Mouse (Mus musculus): ENCODE measurements around the gene Gm20458.

DNA sequence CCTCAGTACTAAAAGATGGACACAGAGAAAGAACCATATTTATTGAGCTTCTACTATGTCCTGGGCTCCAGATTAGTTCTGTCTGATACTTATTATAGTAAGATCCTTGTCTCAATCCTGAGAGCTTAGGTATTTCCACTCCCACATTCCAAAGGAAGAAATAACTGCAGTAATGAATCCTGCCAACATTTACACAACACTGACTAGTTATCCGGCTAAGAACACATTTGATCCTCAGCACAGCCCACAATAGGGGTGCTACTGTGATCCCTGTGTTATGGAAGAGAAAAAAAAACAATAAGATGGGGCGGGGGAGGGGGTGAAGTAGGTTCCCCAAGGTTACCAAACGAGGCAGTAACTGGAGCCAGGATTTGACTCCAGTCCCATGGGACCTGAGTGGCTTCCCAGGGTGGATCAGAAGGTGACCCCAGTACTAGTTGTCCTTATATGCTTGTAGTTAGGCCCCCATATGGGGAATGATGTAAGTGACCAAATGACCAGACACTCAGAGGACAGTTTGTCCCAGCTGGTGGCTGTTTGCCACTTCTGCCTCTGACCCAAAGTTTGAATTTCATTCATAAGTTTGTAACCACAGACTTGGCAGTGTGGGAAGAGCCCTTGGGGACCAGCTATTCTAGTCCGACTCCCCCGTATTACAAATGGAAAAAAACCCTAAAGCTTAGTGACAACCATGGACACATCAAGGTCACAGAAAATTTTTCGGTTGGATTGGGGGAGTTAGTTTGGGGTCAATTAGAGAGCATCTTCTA lies 5.2 kb upstream of the Gm20458 start:
- TF ChIP-seq MYOD1 (IDR thresholded peaks at IDR 0.05; ENCODE audit: control insufficient read depth in 1 of 3, insufficient read length in 2 of 3, low read depth in 2 of 3) (no peak), TCF3 (IDR thresholded peaks at IDR 0.05; ENCODE audit: insufficient read length, low read depth) (no peak), POLR2A (IDR thresholded peaks at IDR 0.05; ENCODE audit: insufficient read length, low read depth) (no peak), USF1 (IDR thresholded peaks at IDR 0.05; ENCODE audit: low read depth) (no peak), E2F4 (IDR thresholded peaks at IDR 0.05; ENCODE audit: insufficient read depth) (no peak), POLR2AphosphoS2 (IDR thresholded peaks at IDR 0.05; ENCODE audit: insufficient read length, low read depth) (no peak), TCF12 (IDR thresholded peaks at IDR 0.05; ENCODE audit: insufficient read depth, poor library complexity, severe bottlenecking) (no peak)

All from myocyte (in vitro differentiated cells).